Mouse (Mus musculus) layer of hippocampus, adult 2 months (tissue): ENCODE results near the gene Mctp1. TPM values are rescaled to one million over a fixed set of nuclear protein-coding genes. Genes with fewer than 3 reads are reported as not detected.
A peak's percentile ranks its signal among the peaks of the same experiment; 100 is the strongest.
"Not testable (repeated sequence)": the region's sequence is repeated elsewhere in the genome, so short reads cannot be mapped to it uniquely, and the experiment has no call there.

Source experiments
- DNase-seq, 2 experiments: peaks; one replicate each; pipeline ENCODE4 v3.0.0; 2022; ENCODE audit warnings: low spot score in 2 of 2
- H3K27ac ChIP-seq: fragments of 200-600 bp; 2 replicates; pipeline ENCODE4 v1.8.1; 2022
- H3K4me3 ChIP-seq: fragments of 200-600 bp; 2 replicates; pipeline ENCODE4 v1.8.1; 2022; ENCODE audit warnings: mild to moderate bottlenecking
- CTCF ChIP-seq: fragments of 200-600 bp; conservative IDR thresholded peaks from 2 replicates; pipeline ENCODE4 v1.8.1; 2022; ENCODE audit warnings: antibody characterized with exemption, mild to moderate bottlenecking, moderate library complexity
- long read RNA-seq, 2 experiments: library from polyadenylated mRNA; stranded (forward); transcript quantifications; one replicate each; pipeline ENCODE4 v2.0.0; 2021; ENCODE audit warnings: borderline mapping rate in 2 of 2
- total RNA-seq, 2 experiments: library from RNA; stranded (reverse); gene quantifications; 2 replicates each; pipeline ENCODE4 v1.2.3; 2021

The Mctp1 gene
- 10 to 100 TPM; 56.1 to 62.0 TPM for total RNA-seq
- long read RNA-seq, experiment 1, partial matches to known transcripts, result 2 of 7 reads
- long read RNA-seq, experiment 1, other reads (novel, unspliced or antisense), result 4 of 7 reads
- long read RNA-seq, experiment 2, partial matches to known transcripts, result 4 of 11 reads
- long read RNA-seq, experiment 2, other reads (novel, unspliced or antisense), result 6 of 11 reads

- DNase-seq, result peak; percentile 6 to 34
- H3K27ac ChIP-seq, result peak within 1 kb of the TSS; percentile 98
- H3K4me3 ChIP-seq, result peak within 1 kb of the TSS; percentile 61
- TF ChIP-seq CTCF, result 0 out of 2 replicates have a peak, but pooled peaks have one; percentile 1
Observed at GRCm38 (mm10) chr13:76383972-76384663, at the start of gene Mctp1. Mctp1 (plus strand) TSS chr13:76384535.

- not testable (repeated sequence) for DNase-seq, H3K4me3 ChIP-seq, H3K27ac ChIP-seq
Observed at GRCm38 (mm10) chr13:76345941-76346340, 38.4 kb upstream of the Mctp1 start.

- TF ChIP-seq CTCF, result no peak
- H3K4me3 ChIP-seq, result no peak overlapping the region
- peak; percentile 15 to 47 for DNase-seq
Observed at GRCm38 (mm10) chr13:76358720-76359119, 25.6 kb upstream of the Mctp1 start.

GRCm38 (mm10) chr13:76384664-76385435 lies 515 bp downstream of the Mctp1 start:
- H3K4me3 ChIP-seq, result peak overlapping the region; percentile 61
- H3K27ac ChIP-seq, result peak overlapping the region; percentile 98
- peak; percentile 72 for TF ChIP-seq CTCF
- peak; percentile 23 to 52 for DNase-seq

More at GRCm38 (mm10) chr13:76358720-76359119, 25.6 kb upstream of the Mctp1 start:
- H3K27ac ChIP-seq, result no peak overlapping the region

GRCm38 (mm10) chr13:76388615-76389014 lies 4.3 kb downstream of the Mctp1 start:
- Histone ChIP-seq H3K27ac (no peak overlapping the region), H3K4me3 (peak overlapping the region; percentile 13; the same call in 1 of the 2 replicates)
- peak; percentile 40 to 42 for DNase-seq
- TF ChIP-seq CTCF, result no peak

- DNase-seq, result no peak
- Histone ChIP-seq H3K27ac (no peak overlapping the region), H3K4me3 (no peak overlapping the region)
- TF ChIP-seq CTCF, result no peak
Observed at GRCm38 (mm10) chr13:76391920-76392319, 7.6 kb downstream of the Mctp1 start.

- no peak for DNase-seq
- no peak for TF ChIP-seq CTCF
- Histone ChIP-seq H3K27ac (no peak overlapping the region), H3K4me3 (no peak overlapping the region)
Observed at GRCm38 (mm10) chr13:76393106-76393505, 8.8 kb downstream of the Mctp1 start.

- TF ChIP-seq CTCF, result no peak
- DNase-seq, result no peak
- H3K27ac ChIP-seq, result no peak overlapping the region
- no peak overlapping the region for H3K4me3 ChIP-seq
Observed at GRCm38 (mm10) chr13:76395906-76396305, 11.6 kb downstream of the Mctp1 start.

GRCm38 (mm10) chr13:76409296-76409695 lies 25.0 kb downstream of the Mctp1 start:
- Histone ChIP-seq H3K4me3 (no peak overlapping the region), H3K27ac (0 out of 2 replicates have a peak overlapping the region, but pooled peaks have one; percentile 69)
- no peak for DNase-seq
- no peak for TF ChIP-seq CTCF

- Histone ChIP-seq H3K27ac (peak overlapping the region; percentile 69), H3K4me3 (no peak overlapping the region)
- TF ChIP-seq CTCF, result peak; percentile 70
- peak; percentile 48 to 59 for DNase-seq
Observed at GRCm38 (mm10) chr13:76410665-76411064, 26.3 kb downstream of the Mctp1 start.

GRCm38 (mm10) chr13:76415346-76415745 lies 31.0 kb downstream of the Mctp1 start:
- Histone ChIP-seq H3K4me3 (no peak overlapping the region), H3K27ac (no peak overlapping the region)
- peak; percentile 64 for TF ChIP-seq CTCF
- DNase-seq, result no peak

GRCm38 (mm10) chr13:76420111-76420510 lies 35.8 kb downstream of the Mctp1 start:
- no peak for TF ChIP-seq CTCF
- Histone ChIP-seq H3K27ac (no peak overlapping the region), H3K4me3 (no peak overlapping the region)
- DNase-seq, result no peak

GRCm38 (mm10) chr13:76421075-76421474 lies 36.7 kb downstream of the Mctp1 start:
- Histone ChIP-seq H3K4me3 (no peak overlapping the region), H3K27ac (no peak overlapping the region)
- TF ChIP-seq CTCF, result no peak
- DNase-seq, result no peak
